ENCODE assay signal across 8 mouse cellular contexts in the genomic region with DNA sequence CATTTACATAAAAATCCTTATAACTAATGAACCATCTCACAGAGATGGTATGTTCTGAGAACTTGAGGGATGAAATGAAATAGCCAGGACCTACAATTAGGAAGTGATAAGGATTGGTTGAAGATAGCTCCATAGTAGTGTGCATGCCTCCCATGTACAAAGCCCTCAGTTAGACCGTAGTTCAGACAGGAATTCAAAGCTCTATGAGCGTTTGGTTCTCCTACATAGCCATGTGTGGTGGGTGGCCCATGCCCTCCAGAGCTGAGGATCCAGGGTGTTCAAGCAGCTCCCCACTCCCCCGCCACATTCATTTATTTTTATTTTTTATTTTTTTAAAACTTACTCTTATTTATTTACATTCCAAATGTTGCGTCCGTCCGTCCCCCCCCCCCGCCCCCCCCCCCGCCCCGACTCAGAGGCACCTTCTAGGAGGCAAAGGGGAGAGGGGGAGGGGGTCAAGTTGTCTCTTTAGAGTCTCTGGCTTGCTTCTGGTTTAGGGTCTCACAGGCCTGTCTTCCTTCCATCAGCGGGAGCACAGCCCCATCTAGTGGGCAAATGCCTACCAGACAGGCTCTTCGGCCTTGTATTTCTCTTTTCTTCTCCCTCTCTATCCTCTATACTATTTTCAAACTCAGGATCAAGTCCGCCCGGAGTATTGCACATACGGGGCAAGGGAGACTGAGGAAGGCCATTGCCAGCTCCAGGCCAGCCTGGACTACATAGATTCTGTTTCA. TPM values are rescaled to one million over a fixed set of nuclear protein-coding genes. Genes with fewer than 3 reads are reported as not detected.
DNase-seq lines count a peak whose midpoint lies in the region; ATAC-seq and TF ChIP-seq lines count a peak whose summit lies in the region.

No protein-coding gene starts in this region.

- H3K4me2 ChIP-seq in forebrain, embryonic 12.5 days = no peak overlapping the region
- H3K4me2 ChIP-seq in lung, embryonic 15.5 days = no peak overlapping the region

- no peak overlapping the region for H3K27ac ChIP-seq in MEL (ENCODE audit: control insufficient read depth, low read depth, low read length)
- no peak overlapping the region for H3K27ac ChIP-seq in bone marrow macrophage, adult 2 months (ENCODE audit: insufficient read depth, low read depth, low read length)
- H3K27ac ChIP-seq in forebrain, embryonic 12.5 days = no peak overlapping the region
- no peak overlapping the region for H3K27ac ChIP-seq in hindbrain, embryonic 10.5 days
- H3K27ac ChIP-seq in lung, embryonic 15.5 days = no peak overlapping the region

- 38% methylated on average over 8 of the region's 14 CpGs for WGBS in forebrain, embryonic 12.5 days
- 22% methylated on average over 14 of the region's 14 CpGs for WGBS in hindbrain, embryonic 10.5 days
- WGBS in lung, embryonic 15.5 days = 19% methylated on average over 14 of the region's 14 CpGs

- no peak for TF ChIP-seq POLR2A in MEL (IDR thresholded peaks at IDR 0.05; ENCODE audit: control insufficient read depth in 1 of 2, insufficient read depth in 1 of 2, low read depth in 1 of 2, low read length in 2 of 2, poor library complexity in 1 of 2)
- no peak for TF ChIP-seq POLR2A in bone marrow macrophage, adult 2 months (IDR thresholded peaks at IDR 0.05; ENCODE audit: borderline replicate concordance, low read depth, low read length)

- H3K9ac ChIP-seq in MEL (ENCODE audit: control insufficient read depth, low read depth, low read length, poor library complexity, severe bottlenecking) = no peak overlapping the region
- H3K9ac ChIP-seq in forebrain, embryonic 12.5 days = no peak overlapping the region
- no peak overlapping the region for H3K9ac ChIP-seq in lung, embryonic 15.5 days

- H3K9me3 ChIP-seq in MEL (replicated peaks; ENCODE audit: insufficient read depth, low read length) = no peaks in the 10 kb centered on the region
- no peaks in the 10 kb centered on the region for H3K9me3 ChIP-seq in forebrain, embryonic 12.5 days
- no peaks in the 10 kb centered on the region for H3K9me3 ChIP-seq in hindbrain, embryonic 10.5 days
- no peaks in the 10 kb centered on the region for H3K9me3 ChIP-seq in lung, embryonic 15.5 days

- no peaks in the 10 kb centered on the region for H3K79me2 ChIP-seq in MEL (ENCODE audit: control insufficient read depth, insufficient read depth, low read length, poor library complexity)

- peak; percentile 74 to 91 (median 91) for TF ChIP-seq CTCF in MEL (IDR thresholded peaks at IDR 0.05 in 2 of 3, conservative IDR thresholded peaks at IDR 0.05 in 1 of 3; ENCODE audit: control insufficient read depth in 1 of 3, insufficient read depth in 1 of 3, low read depth in 2 of 3, low read length in 3 of 3, poor library complexity in 1 of 3, severe bottlenecking in 1 of 3)
- peak; percentile 87 for TF ChIP-seq CTCF in bone marrow macrophage, adult 2 months (IDR thresholded peaks at IDR 0.05; ENCODE audit: low read depth, low read length)

- no peak overlapping the region for H3K4me3 ChIP-seq in MEL (ENCODE audit: control insufficient read depth in 1 of 2, insufficient read depth in 1 of 2, low read depth in 2 of 2, low read length in 2 of 2)
- no peak overlapping the region for H3K4me3 ChIP-seq in bone marrow macrophage, adult 2 months (ENCODE audit: insufficient read depth, low read length)
- no peak overlapping the region for H3K4me3 ChIP-seq in forebrain, embryonic 12.5 days (replicated peaks)
- no peak overlapping the region for H3K4me3 ChIP-seq in hindbrain, embryonic 10.5 days
- H3K4me3 ChIP-seq in lung, embryonic 15.5 days = no peak overlapping the region

- no peaks in the 10 kb centered on the region for H3K4me1 ChIP-seq in MEL (ENCODE audit: control insufficient read depth in 1 of 2, insufficient read depth in 2 of 2, low read length in 2 of 2)
- H3K4me1 ChIP-seq in bone marrow macrophage, adult 2 months (ENCODE audit: control insufficient read depth, insufficient read depth, low read length) = peaks cover 2% of the 10 kb centered on the region; the same call in 1 of the 2 replicates
- 0 out of 2 replicates have a peak, but pooled peaks cover 3% of the 10 kb centered on the region for H3K4me1 ChIP-seq in forebrain, embryonic 12.5 days
- no peaks in the 10 kb centered on the region for H3K4me1 ChIP-seq in hindbrain, embryonic 10.5 days (replicated peaks)
- no peaks in the 10 kb centered on the region for H3K4me1 ChIP-seq in lung, embryonic 15.5 days

- H3K27me3 ChIP-seq in MEL (ENCODE audit: control insufficient read depth in 1 of 2, insufficient read depth in 2 of 2, low read length in 2 of 2) = peaks cover 0 to 1% of the 10 kb centered on the region in 2 experiments; a peak in 1 of 4 replicates
- no peaks in the 10 kb centered on the region for H3K27me3 ChIP-seq in forebrain, embryonic 12.5 days
- H3K27me3 ChIP-seq in hindbrain, embryonic 10.5 days (ENCODE audit: insufficient read depth, poor library complexity, severe bottlenecking) = no peaks in the 10 kb centered on the region
- no peaks in the 10 kb centered on the region for H3K27me3 ChIP-seq in lung, embryonic 15.5 days

- no peaks in the 10 kb centered on the region; a peak in 1 of 4 replicates for H3K36me3 ChIP-seq in MEL (ENCODE audit: control insufficient read depth in 1 of 2, insufficient read depth in 2 of 2, low read length in 2 of 2)
- no peaks in the 10 kb centered on the region for H3K36me3 ChIP-seq in forebrain, embryonic 12.5 days (replicated peaks)
- H3K36me3 ChIP-seq in hindbrain, embryonic 10.5 days = no peaks in the 10 kb centered on the region
- H3K36me3 ChIP-seq in lung, embryonic 15.5 days = no peaks in the 10 kb centered on the region

- TF ChIP-seq RAD21 in MEL (IDR thresholded peaks at IDR 0.05; ENCODE audit: low read depth, low read length) = peak; percentile 95

- DNase-seq in MEL (ENCODE audit: low read depth, low spot score) = peak; percentile 78
- peak; percentile 82 for DNase-seq in hindbrain, embryonic 10.5 days (ENCODE audit: low spot score)
- peak; percentile 38 for DNase-seq in layer of hippocampus, adult 9-10 months (ENCODE audit: low spot score)
- DNase-seq in ovary, postnatal 36 days (ENCODE audit: low spot score) = peak; percentile 52
- peak; percentile 75 for DNase-seq in thymus, postnatal 25 days

- no peak for TF ChIP-seq EP300 in MEL (IDR thresholded peaks at IDR 0.05; ENCODE audit: low read depth in 1 of 2, low read length in 2 of 2)

- ATAC-seq in forebrain, embryonic 12.5 days (ENCODE audit: low FRiP score) = peak; percentile 81
- ATAC-seq in lung, embryonic 15.5 days (ENCODE audit: borderline replicate concordance, extremely low read depth, low FRiP score, low TSS enrichment) = peak; percentile 65; the same call in 1 of the 2 replicates

TF ChIP-seq in MEL, 35 proteins besides CTCF, POLR2A, EP300 and RAD21:
- peak; percentile 93 for TF ChIP-seq ZC3H11A (IDR thresholded peaks at IDR 0.05; ENCODE audit: low read depth, low read length)
- no peak for TF ChIP-seq MAFK (IDR thresholded peaks at IDR 0.05; ENCODE audit: borderline replicate concordance, low read depth, low read length)
- no peak for TF ChIP-seq TAL1 (IDR thresholded peaks at IDR 0.05; ENCODE audit: low read length)
- TF ChIP-seq POLR2AphosphoS2 (IDR thresholded peaks at IDR 0.05; ENCODE audit: low read length) = no peak
- no peak for TF ChIP-seq NRF1 (IDR thresholded peaks at IDR 0.05; ENCODE audit: insufficient read depth, low read depth, low read length, poor library complexity, severe bottlenecking)
- TF ChIP-seq SMC3 (IDR thresholded peaks at IDR 0.05; ENCODE audit: low read depth, low read length) = peak; percentile 95

RNA-seq across cellular contexts. Expression of a gene that starts 28.7 kb away (rescaled TPM):
- not detected in 2 replicates for total RNA-seq in MEL (2012; rRNA removed)
- not detected for polyA plus RNA-seq in MEL (2012; ENCODE audit: insufficient read depth in 1 of 2, insufficient read length in 2 of 2, low read depth in 1 of 2, low replicate concordance in 2 of 2, missing spikeins in 1 of 2)
- polyA plus RNA-seq in bone marrow macrophage, adult 2 months (2012; ENCODE audit: insufficient read depth, insufficient read length, missing spikeins) = not detected in 2 replicates
- not detected in 2 replicates for polyA plus RNA-seq in forebrain, embryonic 12.5 days (2016; fragmentation: Nextera tagmentation; extraction: Ambion mirVana)
- not detected in 2 replicates for polyA plus RNA-seq in hindbrain, embryonic 10.5 days (2016; fragmentation: Nextera tagmentation; extraction: Ambion mirVana)
- polyA plus RNA-seq in lung, embryonic 15.5 days (2015; fragmentation: Nextera tagmentation; extraction: Ambion mirVana) = not detected in 2 replicates

RNA-seq across cellular contexts. Expression of a gene that starts 44.1 kb away (rescaled TPM):
- 0.33 and 0.58 TPM in 2 replicates for total RNA-seq in MEL (2012; rRNA removed)
- polyA plus RNA-seq in MEL (2012; ENCODE audit: insufficient read depth in 1 of 2, insufficient read length in 2 of 2, low read depth in 1 of 2, low replicate concordance in 2 of 2, missing spikeins in 1 of 2) = under 1 TPM in 1 of 2 experiments, not detected in 1; 0.81 TPM
- polyA plus RNA-seq in bone marrow macrophage, adult 2 months (2012; ENCODE audit: insufficient read depth, insufficient read length, missing spikeins) = 1.8 and 2.3 TPM in 2 replicates
- not detected in 2 replicates for polyA plus RNA-seq in forebrain, embryonic 12.5 days (2016; fragmentation: Nextera tagmentation; extraction: Ambion mirVana)
- not detected in 2 replicates for polyA plus RNA-seq in hindbrain, embryonic 10.5 days (2016; fragmentation: Nextera tagmentation; extraction: Ambion mirVana)
- 0.23 and 0.32 TPM in 2 replicates for polyA plus RNA-seq in lung, embryonic 15.5 days (2015; fragmentation: Nextera tagmentation; extraction: Ambion mirVana)
